Mouse (Mus musculus): ENCODE results near the gene Btg2. TPM values are rescaled to one million over a fixed set of nuclear protein-coding genes. Genes with fewer than 3 reads are reported as not detected.

Btg2 gene
- polyA plus RNA-seq, 1 experiment from 2014 or later, result 115 TPM

DNA sequence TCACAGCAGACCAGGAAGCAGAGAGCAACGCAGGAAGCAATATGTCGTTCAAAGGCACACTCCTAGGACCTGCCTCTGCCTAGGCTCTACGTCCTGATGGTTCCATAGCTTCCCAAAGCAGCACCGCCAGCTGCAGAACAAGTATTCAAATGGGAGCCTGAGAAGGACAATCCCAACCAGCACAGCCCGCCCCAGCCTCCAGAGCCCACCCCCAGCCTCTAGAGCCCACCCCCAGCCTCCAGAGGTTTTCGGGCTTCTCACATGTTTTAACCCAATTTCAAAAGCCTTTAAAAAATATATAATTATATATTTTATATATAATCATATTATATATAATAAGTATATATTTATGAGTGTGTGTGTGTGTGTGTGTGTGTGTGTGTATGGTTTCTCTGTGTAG lies 29.4 kb downstream of the Btg2 start:
- H3K4me1 ChIP-seq, result peaks cover 25% of the 10 kb centered on the region; the same call in 1 of the 2 replicates
- ATAC-seq (ENCODE audit: borderline replicate concordance, extremely low read depth, low FRiP score, low TSS enrichment), result no peak
- no peak overlapping the region for H3K27ac ChIP-seq
- WGBS, result 59% methylated on average over 6 of the region's 6 CpGs
- H3K27me3 ChIP-seq, result no peaks in the 10 kb centered on the region
- no peak overlapping the region for H3K9ac ChIP-seq
- no peaks in the 10 kb centered on the region for H3K9me3 ChIP-seq
- H3K4me2 ChIP-seq, result no peak overlapping the region
- H3K36me3 ChIP-seq, result no peaks in the 10 kb centered on the region
- H3K4me3 ChIP-seq, result no peak overlapping the region

DNA sequence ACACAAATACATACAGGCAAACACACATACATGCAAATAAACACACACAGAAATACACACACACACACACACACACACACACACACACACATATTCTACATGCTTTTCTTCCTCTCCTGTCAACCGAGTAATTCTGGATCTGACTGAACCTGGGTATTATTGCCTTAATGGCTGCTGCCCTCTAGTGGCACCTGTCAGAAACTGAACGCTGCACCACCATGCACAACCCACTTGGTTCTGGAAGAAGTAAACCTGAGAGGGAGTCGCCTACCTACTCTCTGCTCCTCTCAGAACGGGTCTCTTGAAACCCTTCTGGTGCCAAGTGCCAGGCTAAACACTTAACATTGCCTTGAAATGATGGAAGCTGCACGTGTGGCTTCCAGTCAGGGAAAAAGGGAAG lies 30.2 kb downstream of the Btg2 start:
- peak overlapping the region; percentile 1; the same call in 1 of the 2 replicates for H3K4me2 ChIP-seq
- peaks cover 26% of the 10 kb centered on the region; the same call in 1 of the 2 replicates for H3K4me1 ChIP-seq
- no peaks in the 10 kb centered on the region for H3K27me3 ChIP-seq
- H3K9me3 ChIP-seq, result no peaks in the 10 kb centered on the region
- H3K4me3 ChIP-seq, result no peak overlapping the region
- H3K36me3 ChIP-seq, result no peaks in the 10 kb centered on the region; the same call in 1 of the 2 replicates
- H3K9ac ChIP-seq, result no peak overlapping the region
- 1% methylated on average over 5 of the region's 5 CpGs for WGBS
- peak; percentile 24; the same call in 1 of the 2 replicates for ATAC-seq (ENCODE audit: borderline replicate concordance, extremely low read depth, low FRiP score, low TSS enrichment)
- peak overlapping the region; percentile 61; the same call in 1 of the 2 replicates for H3K27ac ChIP-seq

DNA sequence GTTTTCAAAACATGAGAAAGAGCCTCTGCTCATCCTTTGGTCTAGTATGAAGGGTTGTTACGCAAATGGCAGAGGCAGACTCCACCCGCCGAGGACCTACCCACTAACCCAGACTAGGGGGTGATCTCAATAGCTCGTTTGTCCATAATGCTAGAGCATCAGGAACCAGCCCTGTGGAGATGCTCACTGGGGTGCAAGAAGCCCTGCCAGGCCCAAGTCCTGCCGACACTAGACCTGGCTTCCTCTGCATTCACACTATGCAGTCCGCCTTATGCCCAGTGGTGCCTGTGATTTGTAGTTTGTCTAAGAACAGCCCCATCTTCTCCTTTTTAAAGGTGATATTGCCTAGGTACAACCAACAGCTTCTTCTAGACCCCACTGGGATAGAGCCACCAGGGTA lies 31.5 kb downstream of the Btg2 start:
- H3K4me3 ChIP-seq, result no peak overlapping the region
- H3K4me2 ChIP-seq, result no peak overlapping the region
- H3K4me1 ChIP-seq, result peaks cover 38% of the 10 kb centered on the region
- no peak for ATAC-seq (ENCODE audit: borderline replicate concordance, extremely low read depth, low FRiP score, low TSS enrichment)
- no peaks in the 10 kb centered on the region; the same call in 1 of the 2 replicates for H3K36me3 ChIP-seq
- no peaks in the 10 kb centered on the region for H3K27me3 ChIP-seq
- H3K9ac ChIP-seq, result no peak overlapping the region
- WGBS, result 80% methylated on average over 6 of the region's 6 CpGs
- no peaks in the 10 kb centered on the region for H3K9me3 ChIP-seq
- H3K27ac ChIP-seq, result no peak overlapping the region

DNA sequence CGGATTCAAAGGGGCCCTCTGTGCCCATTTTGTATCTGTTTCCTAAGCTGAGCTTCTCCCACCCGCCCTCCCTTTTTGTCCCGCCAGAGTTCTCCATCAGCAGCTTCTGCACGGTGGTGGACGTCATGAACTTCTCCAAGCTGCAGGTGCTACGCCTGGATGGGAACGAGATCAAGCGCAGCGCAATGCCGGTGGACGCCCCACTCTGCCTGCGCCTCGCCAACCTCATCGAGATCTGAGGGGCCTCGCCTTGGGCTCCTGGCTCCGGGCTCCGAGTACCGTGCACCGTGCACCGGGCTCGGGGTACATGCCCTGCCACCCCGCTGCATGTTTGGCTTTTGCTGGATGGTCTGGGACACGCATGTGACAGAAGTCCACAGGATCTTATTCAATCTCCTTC lies 32.5 kb downstream of the Btg2 start:
- Histone ChIP-seq H3K4me3 (no peak overlapping the region), H3K27me3 (no peaks in the 10 kb centered on the region), H3K9me3 (no peaks in the 10 kb centered on the region), H3K36me3 (no peaks in the 10 kb centered on the region; the same call in 1 of the 2 replicates), H3K9ac (no peak overlapping the region), H3K4me2 (peak overlapping the region; percentile 39; the same call in 1 of the 2 replicates), H3K27ac (no peak overlapping the region), H3K4me1 (peaks cover 48% of the 10 kb centered on the region)
- WGBS, result 29% methylated on average over 23 of the region's 23 CpGs
- no peak; the same call in 1 of the 2 replicates for ATAC-seq (ENCODE audit: borderline replicate concordance, extremely low read depth, low FRiP score, low TSS enrichment)

DNA sequence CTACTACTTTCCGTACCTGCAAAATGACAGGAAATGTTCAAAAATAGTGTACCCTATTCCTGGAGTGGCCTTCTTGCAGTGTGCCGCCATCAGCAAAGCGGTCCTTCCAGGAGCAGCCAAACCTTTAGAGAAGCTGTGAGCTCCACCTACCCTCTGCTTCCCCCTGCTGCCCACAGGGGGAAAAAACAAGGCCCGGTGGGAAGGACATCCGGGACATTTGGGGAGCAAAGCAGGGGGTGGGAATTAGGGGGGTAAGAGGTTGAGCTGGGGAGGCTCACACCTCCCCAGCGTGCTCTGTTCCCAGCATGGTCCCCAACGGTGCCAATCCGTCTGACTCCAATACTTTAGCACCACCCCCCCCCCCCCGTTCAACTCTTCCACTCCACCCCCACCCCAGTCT lies 32.9 kb downstream of the Btg2 start:
- no peaks in the 10 kb centered on the region for H3K27me3 ChIP-seq
- H3K36me3 ChIP-seq, result no peaks in the 10 kb centered on the region; the same call in 1 of the 2 replicates
- peak overlapping the region; percentile 39 for H3K4me2 ChIP-seq
- no peak overlapping the region for H3K9ac ChIP-seq
- WGBS, result 3% methylated on average over 9 of the region's 9 CpGs
- H3K27ac ChIP-seq, result peak overlapping the region; percentile 41
- H3K4me3 ChIP-seq, result no peak overlapping the region
- no peaks in the 10 kb centered on the region for H3K9me3 ChIP-seq
- peak; percentile 38; the same call in 1 of the 2 replicates for ATAC-seq (ENCODE audit: borderline replicate concordance, extremely low read depth, low FRiP score, low TSS enrichment)
- peaks cover 50% of the 10 kb centered on the region for H3K4me1 ChIP-seq

DNA sequence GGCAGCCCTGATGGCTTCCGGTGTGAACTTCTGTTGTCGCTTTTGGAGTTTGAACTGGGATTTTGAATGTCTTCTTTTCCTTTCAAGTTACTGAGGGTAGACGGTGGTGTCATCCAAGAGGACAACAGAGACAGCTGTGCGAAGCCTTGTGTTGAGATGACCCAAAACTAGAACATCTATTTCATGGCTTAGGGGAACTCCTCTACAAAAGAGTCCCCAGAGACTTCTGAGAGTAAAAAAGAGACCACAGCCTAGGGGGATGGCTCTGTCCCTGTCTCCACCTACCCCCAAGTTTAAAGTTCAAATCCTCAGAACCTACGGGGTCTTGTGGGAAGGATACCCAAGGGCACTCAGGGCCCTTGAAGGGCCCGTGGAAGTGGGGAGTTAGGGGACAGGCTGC lies 34.1 kb downstream of the Btg2 start:
- 78% methylated on average over 6 of the region's 6 CpGs for WGBS
- no peaks in the 10 kb centered on the region for H3K9me3 ChIP-seq
- no peak overlapping the region for H3K9ac ChIP-seq
- ATAC-seq (ENCODE audit: borderline replicate concordance, extremely low read depth, low FRiP score, low TSS enrichment), result no peak
- peaks cover 5% of the 10 kb centered on the region; the same call in 1 of the 2 replicates for H3K36me3 ChIP-seq
- no peak overlapping the region for H3K4me2 ChIP-seq
- H3K4me3 ChIP-seq, result no peak overlapping the region
- H3K27ac ChIP-seq, result peak overlapping the region; percentile 7; the same call in 1 of the 2 replicates
- peaks cover 54% of the 10 kb centered on the region for H3K4me1 ChIP-seq
- H3K27me3 ChIP-seq, result no peaks in the 10 kb centered on the region

DNA sequence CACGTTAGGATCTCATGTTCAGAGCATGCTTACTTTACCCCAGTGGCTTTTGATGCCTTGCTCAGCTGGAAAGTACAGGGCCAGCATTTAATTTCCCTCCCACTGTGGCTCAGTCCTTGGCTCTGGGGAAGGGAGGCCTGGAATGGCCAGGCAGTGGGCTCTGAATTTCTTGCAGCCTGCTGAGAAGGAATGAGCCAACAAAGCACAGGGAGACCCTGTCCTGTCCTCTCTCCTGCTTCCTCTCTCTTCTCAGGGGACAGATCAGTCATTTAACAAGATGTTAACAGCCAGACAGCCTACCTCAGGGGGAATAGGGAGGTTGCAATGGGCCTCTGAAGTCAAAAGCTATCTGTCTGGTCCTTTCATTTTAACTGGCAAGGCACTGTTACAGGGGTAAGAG lies 36.6 kb downstream of the Btg2 start:
- Histone ChIP-seq H3K9me3 (no peaks in the 10 kb centered on the region), H3K27me3 (no peaks in the 10 kb centered on the region), H3K36me3 (peaks cover 5% of the 10 kb centered on the region; the same call in 1 of the 2 replicates), H3K4me3 (no peak overlapping the region), H3K4me2 (peak overlapping the region; percentile 29; the same call in 1 of the 2 replicates), H3K9ac (peak overlapping the region; percentile 14; the same call in 1 of the 2 replicates), H3K4me1 (peaks cover 67% of the 10 kb centered on the region), H3K27ac (peak overlapping the region; percentile 37)
- ATAC-seq (ENCODE audit: borderline replicate concordance, extremely low read depth, low FRiP score, low TSS enrichment), result no peak
- WGBS, result 30% methylated on average over 1 of the region's 1 CpGs

DNA sequence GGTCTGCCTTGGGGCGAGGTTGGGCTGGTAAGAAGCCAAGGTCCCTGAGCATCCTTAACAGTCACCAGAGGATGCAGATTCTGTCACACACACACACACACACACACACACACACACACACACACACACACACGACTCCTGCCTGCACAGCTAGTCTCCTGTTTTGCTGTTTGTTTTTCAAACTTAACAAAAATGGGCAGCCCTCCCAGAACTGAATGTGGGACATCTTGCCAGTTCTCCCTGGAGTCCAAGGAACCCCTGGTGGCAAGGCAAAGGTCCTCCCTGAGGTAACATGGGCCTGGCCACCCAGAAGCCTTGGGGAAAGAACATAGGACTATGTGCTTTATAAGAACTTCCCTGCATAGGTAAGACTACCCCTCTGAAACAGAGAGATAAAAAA lies 37.0 kb downstream of the Btg2 start:
- Histone ChIP-seq H3K4me2 (peak overlapping the region; percentile 29; the same call in 1 of the 2 replicates), H3K27ac (peak overlapping the region; percentile 37), H3K27me3 (no peaks in the 10 kb centered on the region), H3K9me3 (no peaks in the 10 kb centered on the region), H3K9ac (0 out of 2 replicates have a peak overlapping the region, but pooled peaks have one; percentile 14), H3K4me1 (peaks cover 72% of the 10 kb centered on the region), H3K4me3 (no peak overlapping the region), H3K36me3 (peaks cover 5% of the 10 kb centered on the region; the same call in 1 of the 2 replicates)
- ATAC-seq (ENCODE audit: borderline replicate concordance, extremely low read depth, low FRiP score, low TSS enrichment), result no peak
- 41% methylated on average over 2 of the region's 2 CpGs for WGBS

DNA sequence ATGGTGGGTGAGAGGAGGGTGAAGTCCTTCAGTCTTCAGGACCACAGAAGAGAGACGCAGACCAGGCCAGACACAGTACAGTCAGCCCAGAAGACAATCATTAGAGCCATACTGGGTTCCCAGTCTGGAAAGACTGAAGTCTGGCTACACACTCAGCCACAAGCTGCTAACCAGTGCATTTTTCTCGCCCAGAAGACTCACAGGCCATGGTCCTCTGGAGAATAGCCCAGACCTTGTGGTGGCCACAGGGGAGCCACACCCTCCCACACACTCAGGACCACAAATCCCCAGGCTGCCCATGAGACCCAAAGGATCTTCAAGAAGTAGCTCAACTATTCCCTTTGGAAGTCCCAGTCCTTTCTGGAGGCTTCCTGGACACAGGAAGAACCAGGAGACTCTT lies 39.6 kb downstream of the Btg2 start:
- Histone ChIP-seq H3K9me3 (no peaks in the 10 kb centered on the region), H3K9ac (0 out of 2 replicates have a peak overlapping the region, but pooled peaks have one; percentile 34), H3K27me3 (no peaks in the 10 kb centered on the region), H3K4me1 (peaks cover 76% of the 10 kb centered on the region), H3K4me3 (peak overlapping the region; percentile 40), H3K36me3 (peaks cover 5% of the 10 kb centered on the region; the same call in 1 of the 2 replicates), H3K27ac (peak overlapping the region; percentile 13; the same call in 1 of the 2 replicates), H3K4me2 (peak overlapping the region; percentile 57)
- ATAC-seq (ENCODE audit: borderline replicate concordance, extremely low read depth, low FRiP score, low TSS enrichment), result no peak
- 65% methylated on average over 2 of the region's 2 CpGs for WGBS

DNA sequence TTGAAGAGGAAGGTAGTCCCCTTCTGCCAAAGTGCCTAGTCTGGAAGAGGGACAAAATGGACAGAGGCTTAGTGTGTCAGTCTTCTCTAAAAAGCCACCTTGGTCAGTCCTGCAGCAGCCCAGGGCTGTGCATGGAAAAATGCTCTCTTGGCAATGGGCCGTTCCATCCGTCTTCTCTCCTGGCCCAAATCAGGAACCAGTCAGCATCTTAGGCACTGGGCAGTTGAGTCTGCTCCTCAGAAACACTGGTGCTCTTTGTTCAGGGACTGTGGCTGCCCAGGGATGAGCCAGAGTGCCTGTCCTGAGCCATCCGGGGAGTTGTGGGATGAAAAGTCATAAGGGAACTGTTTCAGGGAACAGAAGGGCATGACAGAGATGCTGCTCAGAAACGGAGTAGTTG lies 40.6 kb downstream of the Btg2 start:
- ATAC-seq (ENCODE audit: borderline replicate concordance, extremely low read depth, low FRiP score, low TSS enrichment), result no peak
- peak overlapping the region; percentile 40 for H3K4me3 ChIP-seq
- H3K4me1 ChIP-seq, result peaks cover 65% of the 10 kb centered on the region
- 72% methylated on average over 4 of the region's 4 CpGs for WGBS
- no peaks in the 10 kb centered on the region for H3K27me3 ChIP-seq
- peak overlapping the region; percentile 34 for H3K9ac ChIP-seq
- peak overlapping the region; percentile 57 for H3K4me2 ChIP-seq
- no peaks in the 10 kb centered on the region for H3K9me3 ChIP-seq
- peak overlapping the region; percentile 93 for H3K27ac ChIP-seq
- peaks cover 5% of the 10 kb centered on the region; the same call in 1 of the 2 replicates for H3K36me3 ChIP-seq

DNA sequence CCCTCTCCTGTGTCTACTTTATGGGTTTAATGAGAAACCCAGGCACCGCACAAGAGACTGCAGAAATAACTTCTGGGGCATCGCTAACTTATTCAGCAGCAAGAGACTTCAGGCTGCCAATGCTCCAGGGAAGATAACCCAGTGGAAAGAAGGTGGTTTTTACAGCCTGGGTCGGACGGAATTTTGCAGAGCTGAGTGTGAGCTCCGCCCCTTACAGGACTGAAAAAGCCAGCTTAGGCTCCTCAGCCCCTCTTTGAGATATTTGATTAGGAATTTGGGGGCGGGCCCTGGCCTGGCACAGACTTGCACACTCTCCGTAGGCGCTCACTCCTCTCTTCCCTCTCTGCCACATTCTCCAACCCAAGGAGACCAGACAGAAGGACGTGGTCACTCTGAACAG lies 41.7 kb downstream of the Btg2 start, which contains the start of gene Fmod:
Fmod (plus strand) TSS at position 83 of the 400 bp plus-strand sequence.
- Histone ChIP-seq H3K4me3 (peak within 1 kb of the TSS; percentile 40), H3K36me3 (peaks cover 5% of the 10 kb centered on the region; the same call in 1 of the 2 replicates), H3K9ac (peak within 1 kb of the TSS; percentile 34), H3K4me2 (peak within 1 kb of the TSS; percentile 57), H3K9me3 (no peaks in the 10 kb centered on the region), H3K27me3 (no peaks in the 10 kb centered on the region), H3K27ac (peak within 1 kb of the TSS; percentile 93), H3K4me1 (peaks cover 56% of the 10 kb centered on the region)
- ATAC-seq (ENCODE audit: borderline replicate concordance, extremely low read depth, low FRiP score, low TSS enrichment), result peak; percentile 70
- WGBS, result 17% methylated on average over 9 of the region's 9 CpGs

DNA sequence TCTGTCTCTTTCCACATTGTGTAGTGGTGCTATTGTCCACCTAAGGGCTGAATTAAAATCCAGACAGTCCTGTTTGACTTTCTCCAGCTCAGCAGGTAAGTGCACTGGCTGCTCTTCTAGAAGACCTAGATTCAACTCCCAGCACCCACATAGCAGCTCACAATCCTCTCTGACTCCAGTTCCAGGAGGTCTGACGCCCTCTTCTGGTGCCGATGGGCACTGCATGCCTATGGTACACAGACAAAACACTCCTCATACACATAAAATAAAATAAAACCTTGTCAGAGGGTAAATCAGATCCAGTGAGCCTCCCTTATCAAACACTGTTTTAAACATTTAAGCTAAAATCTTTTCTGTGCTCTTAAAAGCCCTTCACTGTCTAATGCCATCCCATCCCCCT lies 42.4 kb downstream of the Btg2 start:
- no peak for ATAC-seq (ENCODE audit: borderline replicate concordance, extremely low read depth, low FRiP score, low TSS enrichment)
- peaks cover 5% of the 10 kb centered on the region; the same call in 1 of the 2 replicates for H3K36me3 ChIP-seq
- H3K9me3 ChIP-seq, result no peaks in the 10 kb centered on the region
- no peaks in the 10 kb centered on the region for H3K27me3 ChIP-seq
- peak overlapping the region; percentile 57 for H3K4me2 ChIP-seq
- WGBS, result 55% methylated on average over 2 of the region's 2 CpGs
- H3K4me1 ChIP-seq, result peaks cover 50% of the 10 kb centered on the region
- peak overlapping the region; percentile 93 for H3K27ac ChIP-seq
- peak overlapping the region; percentile 34; the same call in 1 of the 2 replicates for H3K9ac ChIP-seq
- peak overlapping the region; percentile 40; the same call in 1 of the 2 replicates for H3K4me3 ChIP-seq
